Mouse (Mus musculus): ENCODE data around the gene Samd1. TPM values are rescaled to one million over a fixed set of nuclear protein-coding genes. Genes with fewer than 3 reads are reported as not detected.

Samd1 gene
- polyA plus RNA-seq, 1 experiment = 153 TPM

DNA sequence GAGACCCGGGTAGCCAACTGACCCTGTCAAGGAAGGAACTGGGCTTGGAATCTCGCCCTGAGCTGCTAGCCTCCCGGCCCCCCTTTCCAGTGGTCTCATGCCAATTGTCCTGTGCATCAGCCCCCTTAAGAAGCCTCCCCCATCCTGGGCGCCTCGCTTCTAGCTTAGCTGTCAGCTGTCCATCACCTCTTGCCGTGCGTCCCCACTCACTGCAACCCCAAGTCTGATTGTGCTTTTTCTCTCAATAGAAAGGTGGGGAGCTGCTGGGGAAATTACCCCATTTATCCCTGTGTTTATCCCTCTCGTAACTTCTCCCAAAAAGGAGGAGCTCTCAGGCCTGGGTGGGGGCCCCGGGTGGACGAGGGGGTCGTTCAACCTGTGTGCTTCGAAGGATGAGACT, 1.5 kb upstream of the Samd1 start:
- DNase-seq = no peak
- 56% methylated on average over 12 of the region's 12 CpGs for WGBS
- no peak overlapping the region for H3K27ac ChIP-seq (ENCODE audit: control insufficient read depth, insufficient read depth, low read length)
- H3K4me3 ChIP-seq (ENCODE audit: control insufficient read depth, insufficient read depth, low read length) = no peak overlapping the region
- no peak for TF ChIP-seq CTCF (IDR thresholded peaks at IDR 0.05; ENCODE audit: borderline replicate concordance, control insufficient read depth, extremely low read depth, insufficient read depth, low read length, poor library complexity)
- TF ChIP-seq POLR2A (IDR thresholded peaks at IDR 0.05; ENCODE audit: control insufficient read depth, extremely low read depth, insufficient read depth, low read length, poor library complexity) = no peak
- H3K27me3 ChIP-seq (ENCODE audit: control insufficient read depth, insufficient read depth, low read length) = no peaks in the 10 kb centered on the region
- peaks cover 4% of the 10 kb centered on the region; the same call in 1 of the 2 replicates for H3K36me3 ChIP-seq (ENCODE audit: control insufficient read depth, insufficient read depth, low read length)
- H3K4me1 ChIP-seq (replicated peaks; ENCODE audit: control insufficient read depth, insufficient read depth, low read length) = peaks cover 19% of the 10 kb centered on the region

DNA sequence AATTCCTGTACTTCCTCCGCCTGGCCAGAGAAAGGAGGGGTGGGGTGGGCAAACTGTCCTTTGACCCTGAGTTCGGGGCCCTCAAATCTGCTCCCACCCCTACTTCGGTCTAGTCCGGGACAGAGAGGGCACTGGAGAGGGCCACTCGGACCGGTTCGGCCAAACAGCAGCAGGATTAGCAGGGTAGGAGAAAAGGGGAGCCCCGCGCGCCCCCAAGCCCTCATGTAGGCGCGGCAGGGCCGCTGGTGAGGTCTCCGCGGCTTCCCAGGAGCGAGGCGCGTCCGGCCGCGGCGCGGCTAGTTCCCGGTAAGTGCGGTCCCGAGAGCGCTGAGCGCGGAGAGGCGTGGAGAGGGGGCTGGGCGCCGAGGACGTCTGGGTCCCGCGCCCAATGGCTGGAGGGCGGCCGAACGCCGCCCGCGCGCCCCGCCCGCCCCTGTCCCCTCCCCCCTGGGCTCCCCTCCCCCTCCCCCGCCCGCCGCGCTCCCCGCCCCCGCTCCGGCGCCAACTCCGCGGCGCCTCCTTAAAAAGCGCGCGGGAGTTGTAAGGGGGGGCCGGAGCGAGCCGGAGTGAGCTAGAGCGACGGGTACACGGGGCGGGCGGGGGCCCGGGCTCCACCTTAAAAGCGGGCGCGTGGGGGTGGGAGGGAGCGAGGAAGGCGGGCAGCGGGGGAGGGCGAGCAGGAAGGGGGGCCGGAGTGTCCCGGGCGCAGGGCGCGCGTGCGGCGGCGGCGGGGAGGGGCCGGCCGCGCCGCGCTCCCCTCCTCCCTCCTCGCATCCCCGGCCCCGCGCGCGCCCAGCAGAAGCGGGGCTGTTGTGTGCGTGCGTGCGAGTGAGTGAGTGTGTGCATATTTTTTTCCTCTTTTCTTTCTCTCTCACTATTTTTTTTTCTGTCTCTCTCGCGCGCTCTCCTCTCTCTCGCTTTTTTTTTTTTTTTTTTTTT, 636 bp upstream of the Samd1 start:
- Histone ChIP-seq H3K27ac (ENCODE audit: control insufficient read depth, insufficient read depth, low read length) (no peak overlapping the region; the same call in 1 of the 2 replicates), H3K4me3 (ENCODE audit: control insufficient read depth, insufficient read depth, low read length) (peak overlapping the region; percentile 50), H3K36me3 (ENCODE audit: control insufficient read depth, insufficient read depth, low read length) (0 out of 2 replicates have a peak, but pooled peaks cover under 1% of the 10 kb centered on the region), H3K4me1 (replicated peaks; ENCODE audit: control insufficient read depth, insufficient read depth, low read length) (peaks cover 19% of the 10 kb centered on the region), H3K27me3 (ENCODE audit: control insufficient read depth, insufficient read depth, low read length) (no peaks in the 10 kb centered on the region)
- under 1% methylated on average over 68 of the region's 103 CpGs for WGBS
- peak; percentile 75 for DNase-seq
- TF ChIP-seq POLR2A (IDR thresholded peaks at IDR 0.05; ENCODE audit: control insufficient read depth, extremely low read depth, insufficient read depth, low read length, poor library complexity) = 0 out of 2 replicates have a peak, but pooled peaks have one; percentile 40
- TF ChIP-seq CTCF (IDR thresholded peaks at IDR 0.05; ENCODE audit: borderline replicate concordance, control insufficient read depth, extremely low read depth, insufficient read depth, low read length, poor library complexity) = 0 out of 2 replicates have a peak, but pooled peaks have one; percentile 19

DNA sequence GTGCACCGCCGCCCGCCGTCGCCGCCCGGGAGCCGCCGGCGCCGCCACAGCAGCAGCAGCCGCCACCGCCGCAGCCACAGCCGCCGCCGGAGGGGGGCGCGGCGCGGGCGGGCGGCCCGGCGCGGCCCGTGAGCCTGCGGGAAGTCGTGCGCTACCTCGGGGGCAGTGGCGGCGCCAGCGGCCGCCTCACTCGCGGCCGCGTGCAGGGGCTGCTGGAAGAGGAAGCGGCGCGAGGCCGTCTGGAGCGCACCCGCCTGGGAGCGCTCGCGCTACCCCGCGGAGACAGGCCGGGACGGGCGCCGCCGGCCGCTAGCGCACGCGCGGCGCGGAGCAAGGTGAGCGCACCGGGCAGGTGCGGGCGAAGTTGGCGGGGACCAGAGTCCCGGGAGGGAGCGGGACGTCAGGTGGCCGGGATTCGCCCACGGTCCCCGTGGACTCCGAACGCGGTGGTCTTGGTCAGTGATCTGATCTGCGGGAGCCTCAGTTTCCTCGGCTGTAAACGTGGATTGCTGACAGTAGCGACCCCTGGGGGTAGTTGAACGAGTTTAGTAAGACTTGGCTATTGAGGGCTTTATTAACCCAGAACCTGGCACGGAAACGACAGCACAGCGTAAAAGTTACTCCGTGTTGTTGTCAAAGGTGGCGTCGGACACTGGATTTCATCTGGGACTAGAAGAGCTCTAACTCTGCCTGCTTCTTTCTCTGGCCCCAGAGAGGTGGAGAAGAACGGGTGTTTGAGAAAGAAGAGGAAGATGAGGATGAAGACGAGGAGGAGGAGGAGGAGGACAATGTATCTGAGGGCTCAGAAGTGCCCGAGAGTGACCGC, 972 bp downstream of the Samd1 start:
- no peak overlapping the region for H3K27ac ChIP-seq (ENCODE audit: control insufficient read depth, insufficient read depth, low read length)
- H3K36me3 ChIP-seq (ENCODE audit: control insufficient read depth, insufficient read depth, low read length) = no peaks in the 10 kb centered on the region
- WGBS = 18% methylated on average over 92 of the region's 92 CpGs
- 0 out of 2 replicates have a peak, but pooled peaks have one; percentile 38 for TF ChIP-seq POLR2A (IDR thresholded peaks at IDR 0.05; ENCODE audit: control insufficient read depth, extremely low read depth, insufficient read depth, low read length, poor library complexity)
- TF ChIP-seq CTCF (IDR thresholded peaks at IDR 0.05; ENCODE audit: borderline replicate concordance, control insufficient read depth, extremely low read depth, insufficient read depth, low read length, poor library complexity) = peak; percentile 82; the same call in 1 of the 2 replicates
- peaks cover 32% of the 10 kb centered on the region for H3K4me1 ChIP-seq (replicated peaks; ENCODE audit: control insufficient read depth, insufficient read depth, low read length)
- H3K4me3 ChIP-seq (ENCODE audit: control insufficient read depth, insufficient read depth, low read length) = peak overlapping the region; percentile 97
- H3K27me3 ChIP-seq (ENCODE audit: control insufficient read depth, insufficient read depth, low read length) = no peaks in the 10 kb centered on the region
- peak; percentile 80 for DNase-seq

DNA sequence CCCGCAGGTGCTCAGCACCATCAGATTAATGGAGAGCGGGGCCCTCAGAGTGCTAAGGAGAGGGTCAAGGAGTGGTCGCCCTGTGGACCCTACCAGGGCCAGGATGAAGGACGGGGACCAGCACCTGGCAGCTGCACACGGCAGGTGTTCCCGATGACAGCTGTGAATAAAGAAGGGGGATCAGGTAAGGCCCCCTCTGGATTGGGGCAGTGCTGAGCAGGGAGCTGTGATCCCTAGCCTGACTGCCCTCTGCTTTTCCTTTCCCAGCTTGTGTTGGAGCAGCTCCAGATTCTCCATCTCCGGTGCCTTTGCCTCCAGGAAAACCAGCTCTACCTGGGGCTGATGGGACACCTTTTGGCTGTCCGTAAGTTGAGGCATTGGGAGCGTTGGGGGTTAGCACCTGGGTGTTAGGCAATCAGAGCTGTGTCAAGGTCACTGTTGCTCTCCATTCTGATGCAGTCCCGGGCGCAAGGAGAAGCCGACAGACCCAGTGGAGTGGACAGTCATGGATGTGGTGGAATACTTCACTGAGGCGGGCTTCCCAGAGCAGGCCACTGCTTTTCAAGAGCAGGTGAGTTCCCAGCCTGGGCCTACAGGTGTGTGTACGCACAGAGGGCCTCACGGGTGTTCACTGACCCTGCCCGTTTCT, 1.7 kb downstream of the Samd1 start:
- DNase-seq = no peak
- H3K4me1 ChIP-seq (replicated peaks; ENCODE audit: control insufficient read depth, insufficient read depth, low read length) = peaks cover 37% of the 10 kb centered on the region
- 88% methylated on average over 16 of the region's 16 CpGs for WGBS
- H3K27ac ChIP-seq (ENCODE audit: control insufficient read depth, insufficient read depth, low read length) = no peak overlapping the region
- TF ChIP-seq CTCF (IDR thresholded peaks at IDR 0.05; ENCODE audit: borderline replicate concordance, control insufficient read depth, extremely low read depth, insufficient read depth, low read length, poor library complexity) (no peak), POLR2A (IDR thresholded peaks at IDR 0.05; ENCODE audit: control insufficient read depth, extremely low read depth, insufficient read depth, low read length, poor library complexity) (no peak)
- H3K4me3 ChIP-seq (ENCODE audit: control insufficient read depth, insufficient read depth, low read length) = peak overlapping the region; percentile 97
- no peaks in the 10 kb centered on the region for H3K36me3 ChIP-seq (ENCODE audit: control insufficient read depth, insufficient read depth, low read length)
- H3K27me3 ChIP-seq (ENCODE audit: control insufficient read depth, insufficient read depth, low read length) = no peaks in the 10 kb centered on the region

DNA sequence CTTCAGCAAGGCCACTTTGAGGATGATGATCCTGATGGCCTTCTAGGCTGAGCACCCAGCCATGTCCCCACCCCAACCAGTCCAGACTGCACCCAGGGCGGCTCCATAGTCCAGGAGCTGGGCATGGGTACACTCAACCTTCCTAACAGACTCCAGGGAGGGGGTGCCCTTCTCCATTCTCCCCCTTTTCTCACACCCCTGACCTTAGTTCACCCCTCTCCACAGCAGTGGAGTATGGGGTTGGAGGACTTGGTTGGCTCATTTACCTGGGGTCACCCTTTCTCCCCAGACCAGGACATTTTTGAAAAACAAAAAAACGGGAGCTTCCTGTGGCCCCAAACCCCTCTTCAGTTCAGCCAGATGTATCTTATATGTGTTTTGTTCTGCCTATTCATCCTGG, 2.4 kb downstream of the Samd1 start:
- H3K36me3 ChIP-seq (ENCODE audit: control insufficient read depth, insufficient read depth, low read length) = no peaks in the 10 kb centered on the region
- H3K4me3 ChIP-seq (ENCODE audit: control insufficient read depth, insufficient read depth, low read length) = no peak overlapping the region

More for the DNA sequence above, 2.4 kb downstream of the Samd1 start:
- no peak for DNase-seq
- Histone ChIP-seq H3K27ac (ENCODE audit: control insufficient read depth, insufficient read depth, low read length) (no peak overlapping the region), H3K27me3 (ENCODE audit: control insufficient read depth, insufficient read depth, low read length) (no peaks in the 10 kb centered on the region), H3K4me1 (replicated peaks; ENCODE audit: control insufficient read depth, insufficient read depth, low read length) (peaks cover 39% of the 10 kb centered on the region)
- no peak for TF ChIP-seq POLR2A (IDR thresholded peaks at IDR 0.05; ENCODE audit: control insufficient read depth, extremely low read depth, insufficient read depth, low read length, poor library complexity)
- TF ChIP-seq CTCF (IDR thresholded peaks at IDR 0.05; ENCODE audit: borderline replicate concordance, control insufficient read depth, extremely low read depth, insufficient read depth, low read length, poor library complexity) = no peak
- 84% methylated on average over 2 of the region's 2 CpGs for WGBS
